Comparison of ENCODE assay signal across 28 mouse cellular contexts in genomic region chr5:151037871-151038270, GRCm38 (mm10).
DNase-seq lines count a peak whose midpoint lies in the region; ATAC-seq and TF ChIP-seq lines count a peak whose summit lies in the region.
"Had no signal": no experiment of that assay in that cellular context is flagged by ENCODE, and none has a peak within 500 bp of the region (broad histone marks: within the 10 kb centered on the region; RNA-seq: fewer than 3 reads in every experiment).

No protein-coding gene starts in this region.

- peak; percentile 70 to 82 for DNase-seq in cerebellum, postnatal 10 days
- DNase-seq in cerebellum, adult 11 months, result no peak
- DNase-seq in forebrain, postnatal 0 days, result no peak
- DNase-seq in hindbrain, postnatal 0 days (ENCODE audit: low spot score), result peak; percentile 34
- DNase-seq in hindbrain, embryonic 10.5 days (ENCODE audit: low spot score), result no peak
- peak; percentile 69 for DNase-seq in retina, postnatal 1 day
- no peak for DNase-seq in retina, embryonic 14.5 days (ENCODE audit: low spot score)
- DNase-seq: adrenal gland, adult 8-10 months; cerebellum, adult 18-20 months; gastrocnemius, postnatal 10 days; kidney, adult 2 months; kidney, postnatal 36 days; liver, postnatal 0 days; lung, postnatal 36 days; right cerebral cortex, postnatal 25 days; thymus, adult 18-20 months; thymus, postnatal 25 days had no signal

- H3K4me1 ChIP-seq in forebrain, embryonic 13.5 days, result no peaks in the 10 kb centered on the region
- no peaks in the 10 kb centered on the region; the same call in 1 of the 2 replicates for H3K4me1 ChIP-seq in forebrain, postnatal 0 days (ENCODE audit: insufficient read depth)
- H3K4me1 ChIP-seq in hindbrain, postnatal 0 days (ENCODE audit: insufficient read depth, low read length), result no peaks in the 10 kb centered on the region
- H3K4me1 ChIP-seq in hindbrain, embryonic 10.5 days (replicated peaks), result peaks cover 4% of the 10 kb centered on the region; the same call in 1 of the 2 replicates
- H3K4me1 ChIP-seq: hindbrain, embryonic 15.5 days; intestine, embryonic 15.5 days; liver, embryonic 12.5 days; midbrain, embryonic 12.5 days; stomach, embryonic 15.5 days had no signal

- H3K36me3 ChIP-seq in forebrain, embryonic 13.5 days (ENCODE audit: poor library complexity, severe bottlenecking), result no peaks in the 10 kb centered on the region
- H3K36me3 ChIP-seq in forebrain, postnatal 0 days (ENCODE audit: insufficient read depth), result no peaks in the 10 kb centered on the region
- no peaks in the 10 kb centered on the region for H3K36me3 ChIP-seq in hindbrain, postnatal 0 days (ENCODE audit: insufficient read depth, low read length)
- H3K36me3 ChIP-seq in hindbrain, embryonic 10.5 days, result no peaks in the 10 kb centered on the region
- H3K36me3 ChIP-seq: G1E; hindbrain, embryonic 15.5 days; midbrain, embryonic 12.5 days had no signal

- H3K4me2 ChIP-seq in forebrain, embryonic 13.5 days, result no peak overlapping the region
- no peak overlapping the region for H3K4me2 ChIP-seq in forebrain, postnatal 0 days (ENCODE audit: low read depth)
- no peak overlapping the region for H3K4me2 ChIP-seq in hindbrain, postnatal 0 days (ENCODE audit: low read depth, low read length)
- H3K4me2 ChIP-seq: embryonic facial prominence, embryonic 15.5 days; hindbrain, embryonic 15.5 days; intestine, embryonic 15.5 days; liver, embryonic 12.5 days; midbrain, embryonic 12.5 days; stomach, embryonic 15.5 days had no signal

- no peak overlapping the region for H3K4me3 ChIP-seq in forebrain, embryonic 13.5 days
- no peak overlapping the region for H3K4me3 ChIP-seq in forebrain, postnatal 0 days (ENCODE audit: low read depth, low read length)
- H3K4me3 ChIP-seq in hindbrain, postnatal 0 days (ENCODE audit: low read length), result no peak overlapping the region
- no peak overlapping the region for H3K4me3 ChIP-seq in hindbrain, embryonic 10.5 days
- H3K4me3 ChIP-seq: embryonic facial prominence, embryonic 10.5 days; embryonic facial prominence, embryonic 15.5 days; hindbrain, embryonic 15.5 days; intestine, embryonic 15.5 days; layer of hippocampus, adult 2 months; left cerebral cortex, adult 2 months; liver, embryonic 12.5 days; midbrain, embryonic 12.5 days; stomach, embryonic 15.5 days had no signal

- H3K27me3 ChIP-seq in forebrain, embryonic 13.5 days, result no peaks in the 10 kb centered on the region
- no peaks in the 10 kb centered on the region for H3K27me3 ChIP-seq in forebrain, postnatal 0 days (ENCODE audit: insufficient read depth, low read length)
- no peaks in the 10 kb centered on the region for H3K27me3 ChIP-seq in hindbrain, postnatal 0 days (ENCODE audit: insufficient read depth, low read length)
- H3K27me3 ChIP-seq in hindbrain, embryonic 10.5 days (ENCODE audit: insufficient read depth, poor library complexity, severe bottlenecking), result no peaks in the 10 kb centered on the region
- H3K27me3 ChIP-seq: embryonic facial prominence, embryonic 15.5 days; hindbrain, embryonic 15.5 days; intestine, embryonic 15.5 days; liver, embryonic 12.5 days; midbrain, embryonic 12.5 days; stomach, embryonic 15.5 days had no signal

- no peaks in the 10 kb centered on the region for H3K9me3 ChIP-seq in forebrain, embryonic 13.5 days (replicated peaks)
- no peaks in the 10 kb centered on the region for H3K9me3 ChIP-seq in forebrain, postnatal 0 days (ENCODE audit: low read length)
- no peaks in the 10 kb centered on the region for H3K9me3 ChIP-seq in hindbrain, postnatal 0 days (ENCODE audit: low read length)
- H3K9me3 ChIP-seq in hindbrain, embryonic 10.5 days, result 0 out of 2 replicates have a peak, but pooled peaks cover 3% of the 10 kb centered on the region
- H3K9me3 ChIP-seq: embryonic facial prominence, embryonic 10.5 days; embryonic facial prominence, embryonic 15.5 days; hindbrain, embryonic 15.5 days; intestine, embryonic 15.5 days; liver, embryonic 12.5 days; midbrain, embryonic 12.5 days; stomach, embryonic 15.5 days had no signal

- H3K27ac ChIP-seq in forebrain, embryonic 13.5 days, result no peak overlapping the region
- H3K27ac ChIP-seq in forebrain, postnatal 0 days (ENCODE audit: low read depth, low read length), result no peak overlapping the region
- H3K27ac ChIP-seq in hindbrain, postnatal 0 days, result no peak overlapping the region
- no peak overlapping the region for H3K27ac ChIP-seq in hindbrain, embryonic 10.5 days
- H3K27ac ChIP-seq: embryonic facial prominence, embryonic 10.5 days; embryonic facial prominence, embryonic 15.5 days; hindbrain, embryonic 15.5 days; intestine, embryonic 15.5 days; layer of hippocampus, adult 2 months; left cerebral cortex, adult 2 months; liver, embryonic 12.5 days; midbrain, embryonic 12.5 days; stomach, embryonic 15.5 days had no signal

- ATAC-seq in forebrain, embryonic 13.5 days, result peak; percentile 24; the same call in 1 of the 2 replicates
- ATAC-seq in forebrain, postnatal 0 days, result no peak
- peak; percentile 38; the same call in 1 of the 2 replicates for ATAC-seq in hindbrain, postnatal 0 days
- ATAC-seq: intestine, embryonic 15.5 days; liver, embryonic 12.5 days; liver, postnatal 0 days had no signal

- no peak overlapping the region for H3K9ac ChIP-seq in forebrain, embryonic 13.5 days
- no peak overlapping the region for H3K9ac ChIP-seq in forebrain, postnatal 0 days
- H3K9ac ChIP-seq in hindbrain, postnatal 0 days (replicated peaks; ENCODE audit: low read length), result no peak overlapping the region
- H3K9ac ChIP-seq: embryonic facial prominence, embryonic 15.5 days; hindbrain, embryonic 15.5 days; intestine, embryonic 15.5 days; liver, embryonic 12.5 days; liver, postnatal 0 days; midbrain, embryonic 12.5 days; stomach, embryonic 15.5 days had no signal

- 72% methylated on average over 7 of the region's 7 CpGs for WGBS in forebrain, embryonic 13.5 days
- WGBS in forebrain, postnatal 0 days, result 51% methylated on average over 7 of the region's 7 CpGs
- WGBS in hindbrain, postnatal 0 days, result 48% methylated on average over 7 of the region's 7 CpGs
- 88% methylated on average over 7 of the region's 7 CpGs for WGBS in hindbrain, embryonic 10.5 days

- TF ChIP-seq CTCF in forebrain, postnatal 0 days (IDR thresholded peaks at IDR 0.05; ENCODE audit: low read depth), result no peak
- TF ChIP-seq CTCF in hindbrain, postnatal 0 days (IDR thresholded peaks at IDR 0.05; ENCODE audit: low read depth), result no peak

Comparison
In these comparisons a context has a peak if more than half of its experiments do, and no peak if none do; other contexts are left out.
1. DNase-seq: peak in cerebellum, postnatal 10 days (2 of 2), hindbrain, postnatal 0 days (single experiment) and retina, postnatal 1 day (single experiment); none in cerebellum, adult 11 months (single experiment), forebrain, postnatal 0 days (single experiment), hindbrain, embryonic 10.5 days (single experiment) and retina, embryonic 14.5 days (single experiment).